Mouse (Mus musculus) stomach, postnatal 0 days (tissue): Measurements from ENCODE around the gene Gm5751.

Source experiments
- CTCF ChIP-seq: IDR thresholded peaks from 2 replicates; pipeline ENCODE4 v1.5.1; 2016; ENCODE audit warnings: antibody characterized with exemption, low read depth, mild to moderate bottlenecking, moderate library complexity
- EP300 ChIP-seq: optimal IDR thresholded peaks from 2 replicates; pipeline ENCODE3; 2016; ENCODE audit warnings: antibody characterized with exemption

- TF ChIP-seq CTCF (no peak), EP300 (no peak)
Observed at GRCm38 (mm10) chrX:8901906-8902472, 27.9 kb downstream of the Gm5751 start.
